Mouse (Mus musculus): ENCODE results near the gene Usp32. TPM values are rescaled to one million over a fixed set of nuclear protein-coding genes. Genes with fewer than 3 reads are reported as not detected.

The Usp32 gene
- polyA plus RNA-seq, 1 experiment: 41.4 TPM

DNA sequence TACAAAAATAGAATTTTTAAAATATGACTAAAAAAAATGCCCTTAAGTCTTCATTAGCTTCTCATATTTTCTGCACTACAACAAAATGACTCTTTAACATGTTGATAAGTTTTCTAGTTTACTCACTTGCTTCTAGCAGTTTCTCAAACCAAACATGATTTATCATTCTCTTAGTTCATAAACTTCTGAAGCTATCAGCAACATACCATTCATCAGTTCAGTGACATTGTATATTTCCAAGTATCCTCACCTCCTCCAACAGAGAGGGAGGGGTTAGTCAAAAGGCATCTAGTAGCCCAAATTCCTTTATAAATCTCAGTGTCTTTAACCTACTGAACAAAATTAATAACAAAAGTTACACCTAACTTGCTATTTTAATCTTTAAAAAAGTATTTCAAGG, 22.8 kb downstream of the Usp32 start:
- TF ChIP-seq POLR2A (IDR thresholded peaks at IDR 0.05; ENCODE audit: borderline replicate concordance, insufficient read depth, low read length) (no peak), CTCF (IDR thresholded peaks at IDR 0.05; ENCODE audit: borderline replicate concordance, insufficient read depth, low read depth, low read length) (no peak)
- H3K27ac ChIP-seq (ENCODE audit: insufficient read depth, low read length): no peak overlapping the region
- no peak overlapping the region for H3K4me3 ChIP-seq (replicated peaks; ENCODE audit: insufficient read depth, low read depth, low read length)
- no peaks in the 10 kb centered on the region for H3K4me1 ChIP-seq (ENCODE audit: control insufficient read depth, insufficient read depth, low read length)
- no peaks in the 10 kb centered on the region for H3K27me3 ChIP-seq (ENCODE audit: control insufficient read depth, insufficient read depth, low read length)
- no peak for DNase-seq

DNA sequence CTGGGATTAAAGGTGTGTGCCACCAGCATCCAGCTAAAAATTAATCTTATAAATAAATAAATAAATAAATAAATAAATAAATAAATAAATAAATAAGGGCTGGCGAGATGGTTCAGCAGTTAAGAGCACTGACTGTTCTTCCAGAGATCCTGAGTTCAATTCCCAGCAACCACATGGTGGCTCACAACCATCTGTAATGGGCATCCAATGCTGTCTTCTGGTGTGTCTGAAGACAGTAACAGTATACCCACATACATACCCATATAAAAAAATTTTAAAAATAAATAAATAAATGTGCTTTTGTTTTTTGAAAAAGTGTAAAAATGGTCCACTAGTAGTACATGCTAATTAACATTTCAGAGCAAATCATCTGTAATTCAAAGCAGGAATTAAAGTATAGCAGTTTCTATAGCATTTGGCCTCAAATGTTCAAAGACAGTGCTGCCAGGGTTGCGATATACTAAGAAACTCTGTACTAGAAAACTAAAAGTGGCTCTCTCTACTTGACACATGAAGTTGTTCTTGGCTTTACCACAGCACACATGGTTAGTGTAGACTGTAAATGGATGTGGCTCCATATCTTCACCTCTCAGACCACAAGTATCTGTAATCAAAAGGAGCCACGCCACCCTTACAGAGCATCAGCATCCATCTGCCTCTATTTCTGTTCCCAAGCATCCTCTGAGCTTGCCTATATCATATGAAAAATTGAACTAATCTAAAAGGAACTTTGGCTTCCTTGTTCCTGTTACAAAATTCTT, 23.7 kb downstream of the Usp32 start:
- DNase-seq: no peak
- H3K27ac ChIP-seq (ENCODE audit: insufficient read depth, low read length): no peak overlapping the region
- H3K4me1 ChIP-seq (ENCODE audit: control insufficient read depth, insufficient read depth, low read length): no peaks in the 10 kb centered on the region
- TF ChIP-seq POLR2A (IDR thresholded peaks at IDR 0.05; ENCODE audit: borderline replicate concordance, insufficient read depth, low read length) (no peak), CTCF (IDR thresholded peaks at IDR 0.05; ENCODE audit: borderline replicate concordance, insufficient read depth, low read depth, low read length) (no peak)
- no peaks in the 10 kb centered on the region for H3K27me3 ChIP-seq (ENCODE audit: control insufficient read depth, insufficient read depth, low read length)
- WGBS: 92% methylated on average over 3 of the region's 3 CpGs
- no peak overlapping the region for H3K4me3 ChIP-seq (replicated peaks; ENCODE audit: insufficient read depth, low read depth, low read length)

DNA sequence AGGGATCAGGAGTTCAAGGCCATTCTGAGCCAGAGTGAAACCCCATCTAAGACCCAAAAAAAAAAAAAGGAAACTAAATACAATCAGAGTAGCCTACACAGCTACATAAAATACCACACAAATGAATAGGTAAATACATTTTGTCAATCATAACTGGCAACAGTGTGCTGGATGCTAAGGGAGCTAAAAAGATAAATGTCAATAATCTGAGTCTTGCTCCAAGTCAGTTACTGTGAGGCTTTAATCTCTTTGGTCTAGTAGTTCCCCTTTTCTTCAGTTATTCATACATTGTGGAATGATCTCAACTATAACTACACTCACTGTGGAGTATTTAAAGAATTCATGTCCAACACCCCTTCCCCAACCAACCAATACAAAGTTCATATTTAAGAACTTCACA, 30.0 kb downstream of the Usp32 start:
- no peak for DNase-seq
- no peak overlapping the region for H3K27ac ChIP-seq (ENCODE audit: insufficient read depth, low read length)
- no peak overlapping the region for H3K4me3 ChIP-seq (replicated peaks; ENCODE audit: insufficient read depth, low read depth, low read length)
- no peaks in the 10 kb centered on the region for H3K27me3 ChIP-seq (ENCODE audit: control insufficient read depth, insufficient read depth, low read length)
- TF ChIP-seq POLR2A (IDR thresholded peaks at IDR 0.05; ENCODE audit: borderline replicate concordance, insufficient read depth, low read length) (no peak), CTCF (IDR thresholded peaks at IDR 0.05; ENCODE audit: borderline replicate concordance, insufficient read depth, low read depth, low read length) (no peak)
- H3K4me1 ChIP-seq (ENCODE audit: control insufficient read depth, insufficient read depth, low read length): no peaks in the 10 kb centered on the region

DNA sequence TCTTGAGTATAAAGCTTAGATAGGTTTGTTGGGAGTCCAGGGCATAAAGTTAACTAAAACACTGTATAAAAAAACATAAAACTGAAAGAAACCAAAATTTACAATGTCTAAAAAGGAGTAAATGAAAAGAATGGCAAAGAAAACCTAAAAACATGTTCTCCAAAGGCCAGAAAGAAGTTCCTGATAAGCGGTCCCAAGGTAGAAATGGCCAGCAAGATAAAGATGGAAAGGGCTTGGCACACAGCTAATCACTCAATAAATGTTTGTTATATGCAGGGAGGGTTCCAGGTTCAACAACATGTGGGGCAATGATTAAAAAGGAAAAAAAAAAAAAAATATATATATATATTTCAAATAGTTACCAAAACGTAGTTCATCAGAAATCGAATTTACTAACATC, 32.7 kb downstream of the Usp32 start:
- TF ChIP-seq POLR2A (IDR thresholded peaks at IDR 0.05; ENCODE audit: borderline replicate concordance, insufficient read depth, low read length) (no peak), CTCF (IDR thresholded peaks at IDR 0.05; ENCODE audit: borderline replicate concordance, insufficient read depth, low read depth, low read length) (no peak)
- 94% methylated on average over 3 of the region's 3 CpGs for WGBS
- Histone ChIP-seq H3K4me3 (replicated peaks; ENCODE audit: insufficient read depth, low read depth, low read length) (no peak overlapping the region), H3K27ac (ENCODE audit: insufficient read depth, low read length) (no peak overlapping the region), H3K27me3 (ENCODE audit: control insufficient read depth, insufficient read depth, low read length) (no peaks in the 10 kb centered on the region), H3K4me1 (ENCODE audit: control insufficient read depth, insufficient read depth, low read length) (no peaks in the 10 kb centered on the region)
- DNase-seq: no peak

DNA sequence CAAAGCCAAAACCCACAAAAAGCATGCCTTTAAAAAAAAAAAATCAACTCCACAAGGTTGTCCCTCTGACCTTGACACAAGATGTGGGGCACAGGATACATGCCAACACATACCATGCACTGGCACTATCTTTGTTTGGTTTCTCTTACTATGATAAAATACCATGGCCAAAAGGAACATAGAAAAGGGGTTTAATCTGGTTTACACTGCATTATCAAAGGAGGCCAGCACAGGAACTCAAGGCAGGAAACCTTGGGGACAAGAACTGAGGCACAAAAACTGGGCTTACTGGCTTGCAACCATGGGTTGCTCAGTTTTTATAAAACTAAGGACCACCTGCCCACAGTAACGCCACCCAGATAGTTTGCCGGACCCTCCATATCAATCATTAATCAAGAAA, 34.1 kb downstream of the Usp32 start:
- H3K4me1 ChIP-seq (ENCODE audit: control insufficient read depth, insufficient read depth, low read length): no peaks in the 10 kb centered on the region
- 95% methylated on average over 2 of the region's 2 CpGs for WGBS
- H3K27ac ChIP-seq (ENCODE audit: insufficient read depth, low read length): no peak overlapping the region
- H3K4me3 ChIP-seq (replicated peaks; ENCODE audit: insufficient read depth, low read depth, low read length): no peak overlapping the region
- no peaks in the 10 kb centered on the region for H3K27me3 ChIP-seq (ENCODE audit: control insufficient read depth, insufficient read depth, low read length)
- TF ChIP-seq POLR2A (IDR thresholded peaks at IDR 0.05; ENCODE audit: borderline replicate concordance, insufficient read depth, low read length) (no peak), CTCF (IDR thresholded peaks at IDR 0.05; ENCODE audit: borderline replicate concordance, insufficient read depth, low read depth, low read length) (no peak)
- DNase-seq: no peak

DNA sequence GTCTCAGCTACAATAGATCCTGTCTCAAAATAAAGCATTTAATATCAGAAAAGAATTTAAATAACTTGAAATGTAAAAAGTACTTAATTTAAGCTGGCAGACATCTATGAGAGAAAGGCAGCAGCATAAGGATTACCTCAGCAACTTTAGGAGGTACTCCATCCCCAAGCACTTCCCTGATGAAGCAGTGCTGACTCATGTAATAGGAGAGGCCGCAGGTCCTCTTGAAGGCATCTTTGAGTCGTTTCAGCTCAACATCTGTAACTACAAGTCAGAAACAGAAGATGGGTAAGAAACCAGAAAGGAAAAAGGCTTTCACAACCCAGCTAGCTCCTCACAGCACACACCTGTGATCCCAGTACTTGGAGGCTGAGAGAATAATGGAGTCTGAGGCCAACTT, 36.2 kb downstream of the Usp32 start:
- no peak for DNase-seq
- WGBS: 72% methylated on average over 2 of the region's 2 CpGs
- Histone ChIP-seq H3K27ac (ENCODE audit: insufficient read depth, low read length) (no peak overlapping the region), H3K27me3 (ENCODE audit: control insufficient read depth, insufficient read depth, low read length) (no peaks in the 10 kb centered on the region), H3K4me1 (ENCODE audit: control insufficient read depth, insufficient read depth, low read length) (no peaks in the 10 kb centered on the region), H3K4me3 (replicated peaks; ENCODE audit: insufficient read depth, low read depth, low read length) (no peak overlapping the region)
- TF ChIP-seq CTCF (IDR thresholded peaks at IDR 0.05; ENCODE audit: borderline replicate concordance, insufficient read depth, low read depth, low read length) (no peak), POLR2A (IDR thresholded peaks at IDR 0.05; ENCODE audit: borderline replicate concordance, insufficient read depth, low read length) (no peak)

DNA sequence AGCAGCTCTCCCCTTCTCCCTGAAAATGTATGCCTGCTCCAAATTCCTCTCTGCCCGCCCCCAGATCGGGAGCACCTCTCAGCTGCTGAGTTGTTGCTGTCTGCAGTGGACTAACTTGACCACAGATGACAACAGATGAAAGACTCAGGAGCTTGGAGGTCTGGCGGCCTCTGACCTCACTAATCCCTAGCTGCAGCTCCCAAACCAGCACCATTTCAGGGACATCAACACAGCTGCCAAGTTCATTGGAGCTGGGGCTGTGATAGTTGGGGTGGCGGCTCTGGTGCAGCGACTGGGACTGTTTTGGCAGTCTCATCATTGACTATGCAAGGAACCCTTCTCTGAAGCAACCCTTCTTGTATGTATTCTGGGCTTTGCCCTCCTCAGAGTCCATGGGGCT, 44.8 kb downstream of the Usp32 start:
- H3K4me1 ChIP-seq (ENCODE audit: control insufficient read depth, insufficient read depth, low read length): no peaks in the 10 kb centered on the region
- no peak overlapping the region for H3K4me3 ChIP-seq (replicated peaks; ENCODE audit: insufficient read depth, low read depth, low read length)
- no peak for TF ChIP-seq CTCF (IDR thresholded peaks at IDR 0.05; ENCODE audit: borderline replicate concordance, insufficient read depth, low read depth, low read length)
- WGBS: 72% methylated on average over 5 of the region's 5 CpGs
- no peak for DNase-seq
- no peaks in the 10 kb centered on the region for H3K27me3 ChIP-seq (ENCODE audit: control insufficient read depth, insufficient read depth, low read length)
- no peak overlapping the region for H3K27ac ChIP-seq (ENCODE audit: insufficient read depth, low read length)

DNA sequence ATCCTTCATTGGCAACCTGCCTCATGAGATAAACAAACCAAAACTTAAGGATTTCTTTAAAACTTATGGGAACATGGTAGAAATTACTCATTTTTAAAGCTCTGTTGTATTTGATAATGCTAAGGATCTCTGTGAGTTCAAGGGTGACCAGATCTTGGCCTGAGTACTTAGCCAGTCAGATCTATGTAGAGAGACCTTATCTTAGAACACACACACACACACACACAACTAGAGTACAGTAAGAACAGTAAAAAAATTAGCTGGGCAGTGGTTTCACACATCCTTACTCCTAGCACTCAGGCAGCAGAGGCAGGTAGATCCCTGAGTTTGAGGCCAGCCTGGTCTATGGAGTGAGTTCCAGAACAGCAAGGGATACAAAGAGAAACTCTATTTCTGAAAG, 53.7 kb downstream of the Usp32 start:
- TF ChIP-seq CTCF (IDR thresholded peaks at IDR 0.05; ENCODE audit: borderline replicate concordance, insufficient read depth, low read depth, low read length) (no peak), POLR2A (IDR thresholded peaks at IDR 0.05; ENCODE audit: borderline replicate concordance, insufficient read depth, low read length) (no peak)
- Histone ChIP-seq H3K27me3 (ENCODE audit: control insufficient read depth, insufficient read depth, low read length) (no peaks in the 10 kb centered on the region), H3K4me3 (replicated peaks; ENCODE audit: insufficient read depth, low read depth, low read length) (no peak overlapping the region), H3K27ac (ENCODE audit: insufficient read depth, low read length) (no peak overlapping the region), H3K4me1 (ENCODE audit: control insufficient read depth, insufficient read depth, low read length) (no peaks in the 10 kb centered on the region)
- DNase-seq: no peak
